Mouse (Mus musculus) spleen, adult 18-20 months (tissue): ENCODE measurements around the gene Slk.
A peak's percentile ranks its signal among the peaks of the same experiment; 100 is the strongest.
"Not testable (repeated sequence)": the region's sequence is repeated elsewhere in the genome, so short reads cannot be mapped to it uniquely, and the experiment has no call there.

Experiments
- DNase-seq, 2 experiments: peaks; one replicate each; pipeline ENCODE4 v3.0.0; 2022; ENCODE audit warnings: mixed read lengths in 2 of 2

Gene Slk

GRCm38 (mm10) chr19:47571981-47572380 is 7.5 kb upstream of the Slk start:
- not testable (repeated sequence) for DNase-seq

- DNase-seq: no peak
Measured at GRCm38 (mm10) chr19:47573718-47574117, 5.8 kb upstream of the Slk start.

- DNase-seq: no peak
Measured at GRCm38 (mm10) chr19:47578581-47579224, 775 bp upstream of the Slk start.

GRCm38 (mm10) chr19:47579788-47580631 is 532 bp downstream of the Slk start:
- DNase-seq: peak; percentile 7 to 43

GRCm38 (mm10) chr19:47585772-47586171 is 6.3 kb downstream of the Slk start:
- DNase-seq: no peak

GRCm38 (mm10) chr19:47587009-47587408 is 7.5 kb downstream of the Slk start:
- no peak for DNase-seq

- DNase-seq: no peak
Measured at GRCm38 (mm10) chr19:47608513-47608912, 29.0 kb downstream of the Slk start.

GRCm38 (mm10) chr19:47613442-47613841 is 34.0 kb downstream of the Slk start:
- DNase-seq: no peak

GRCm38 (mm10) chr19:47621478-47621877 is 42.0 kb downstream of the Slk start:
- no peak for DNase-seq

GRCm38 (mm10) chr19:47624940-47625711 is 45.6 kb downstream of the Slk start:
- DNase-seq: no peak

GRCm38 (mm10) chr19:47627450-47627849 is 48.0 kb downstream of the Slk start:
- no peak for DNase-seq

- DNase-seq: no peak
Measured at GRCm38 (mm10) chr19:47629068-47629467, 49.6 kb downstream of the Slk start.

GRCm38 (mm10) chr19:47630381-47630780 is 50.9 kb downstream of the Slk start:
- no peak for DNase-seq

GRCm38 (mm10) chr19:47631799-47632198 is 52.3 kb downstream of the Slk start:
- DNase-seq: no peak

- DNase-seq: no peak
Measured at GRCm38 (mm10) chr19:47635380-47635779, 55.9 kb downstream of the Slk start.

GRCm38 (mm10) chr19:47643910-47644309 is 64.4 kb downstream of the Slk start:
- DNase-seq: no peak

GRCm38 (mm10) chr19:47645583-47645982 is 66.1 kb downstream of the Slk start:
- DNase-seq: no peak

GRCm38 (mm10) chr19:47646508-47647120 is 67.1 kb downstream of the Slk start:
- DNase-seq: no peak

GRCm38 (mm10) chr19:47649071-47649470 is 69.6 kb downstream of the Slk start:
- no peak for DNase-seq

- DNase-seq: no peak
Measured at GRCm38 (mm10) chr19:47650366-47651159, 71.1 kb downstream of the Slk start.

- no peak for DNase-seq
Measured at GRCm38 (mm10) chr19:47651160-47651480, 71.6 kb downstream of the Slk start.

GRCm38 (mm10) chr19:47652255-47652654 is 72.8 kb downstream of the Slk start:
- DNase-seq: no peak
